Mouse (Mus musculus): ENCODE measurements at regions not wholly inside any gene's neighbourhood (a gene's known extent, or its start where the extent isn't known, plus 50 kb on each side); places are given as distances from the start of the nearest gene placed in this dataset.

DNA sequence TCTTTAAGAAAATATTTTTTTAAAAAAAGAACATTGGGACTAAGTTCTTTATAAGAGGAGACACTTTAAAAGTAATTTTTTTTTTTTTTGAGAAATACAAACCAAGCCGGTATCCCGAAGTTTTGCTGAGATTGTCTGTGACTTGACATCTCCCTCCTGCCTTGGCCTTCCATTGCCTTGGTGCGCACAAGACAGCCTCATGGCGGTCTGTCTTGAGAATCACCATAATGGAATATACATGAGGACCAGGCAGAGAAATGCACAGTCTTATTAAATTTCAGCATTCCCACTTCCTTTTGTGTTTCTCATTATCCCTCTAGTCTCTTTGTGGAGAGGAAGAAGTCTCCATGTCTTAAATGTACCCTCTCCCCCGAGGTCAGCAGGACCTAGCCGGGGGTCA, 244.7 kb upstream of the Tsc22d2 start:
- TF ChIP-seq GATA1 (IDR thresholded peaks at IDR 0.05; ENCODE audit: low read length) (no peak), TAL1 (IDR thresholded peaks at IDR 0.05; ENCODE audit: low read length) (no peak)
- Histone ChIP-seq H3K36me3 (ENCODE audit: control insufficient read depth) (no peaks in the 10 kb centered on the region), H3K9me3 (ENCODE audit: control insufficient read depth, low read length) (no peaks in the 10 kb centered on the region), H3K4me1 (ENCODE audit: control insufficient read depth) (no peaks in the 10 kb centered on the region), H3K27me3 (ENCODE audit: control insufficient read depth) (no peaks in the 10 kb centered on the region), H3K4me3 (replicated peaks) (no peak overlapping the region)

DNA sequence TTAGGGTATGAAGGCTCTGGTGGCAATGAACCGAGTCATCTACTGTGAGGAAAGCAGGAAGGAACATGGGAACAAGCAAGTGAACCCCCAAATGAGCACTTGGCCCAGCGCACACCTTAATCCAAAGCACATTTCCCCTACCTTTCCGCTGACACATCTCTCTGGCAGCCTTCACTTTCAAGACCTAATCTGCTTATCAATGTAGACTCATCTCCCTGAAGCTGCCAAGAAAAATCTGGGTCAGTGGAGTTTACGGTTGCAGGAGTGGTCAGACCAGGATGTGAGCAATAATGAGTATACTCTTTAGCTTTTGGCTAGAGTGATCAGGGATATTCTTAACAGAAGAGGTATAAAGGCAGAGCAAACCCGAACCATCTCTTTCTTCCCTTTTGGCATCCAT, 242.4 kb upstream of the Tsc22d2 start:
- no peaks in the 10 kb centered on the region for H3K27me3 ChIP-seq (ENCODE audit: control insufficient read depth)
- TF ChIP-seq TAL1 (IDR thresholded peaks at IDR 0.05; ENCODE audit: low read length): no peak
- no peaks in the 10 kb centered on the region for H3K36me3 ChIP-seq (ENCODE audit: control insufficient read depth)
- no peaks in the 10 kb centered on the region for H3K9me3 ChIP-seq (ENCODE audit: control insufficient read depth, low read length)
- no peaks in the 10 kb centered on the region for H3K4me1 ChIP-seq (ENCODE audit: control insufficient read depth)
- no peak overlapping the region for H3K4me3 ChIP-seq (replicated peaks)

DNA sequence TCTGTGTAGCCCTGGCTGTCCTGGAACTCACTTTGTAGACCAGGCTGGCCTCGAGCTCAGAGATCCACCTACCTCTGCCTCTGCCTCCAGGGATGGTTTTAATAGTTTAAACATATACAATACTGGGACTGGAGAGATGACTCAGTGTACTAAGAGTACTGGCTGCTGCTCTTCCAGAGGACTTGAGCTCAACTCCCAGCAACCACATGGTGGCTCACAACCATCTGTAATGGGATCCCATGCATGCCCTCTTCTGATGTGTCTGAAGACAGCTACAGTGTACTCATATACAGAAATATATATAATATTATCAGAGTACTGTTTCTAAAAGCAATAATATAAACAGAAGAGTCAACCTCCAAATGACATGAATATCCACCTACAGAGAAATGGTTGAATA, 240.7 kb upstream of the Tsc22d2 start:
- H3K4me3 ChIP-seq (replicated peaks): no peak overlapping the region
- no peaks in the 10 kb centered on the region for H3K27me3 ChIP-seq (ENCODE audit: control insufficient read depth)
- H3K9me3 ChIP-seq (ENCODE audit: control insufficient read depth, low read length): no peaks in the 10 kb centered on the region
- no peaks in the 10 kb centered on the region for H3K36me3 ChIP-seq (ENCODE audit: control insufficient read depth)
- TF ChIP-seq TAL1 (IDR thresholded peaks at IDR 0.05; ENCODE audit: low read length): no peak
- no peak for TF ChIP-seq GATA1 (IDR thresholded peaks at IDR 0.05; ENCODE audit: low read length)
- H3K4me1 ChIP-seq (ENCODE audit: control insufficient read depth): no peaks in the 10 kb centered on the region

DNA sequence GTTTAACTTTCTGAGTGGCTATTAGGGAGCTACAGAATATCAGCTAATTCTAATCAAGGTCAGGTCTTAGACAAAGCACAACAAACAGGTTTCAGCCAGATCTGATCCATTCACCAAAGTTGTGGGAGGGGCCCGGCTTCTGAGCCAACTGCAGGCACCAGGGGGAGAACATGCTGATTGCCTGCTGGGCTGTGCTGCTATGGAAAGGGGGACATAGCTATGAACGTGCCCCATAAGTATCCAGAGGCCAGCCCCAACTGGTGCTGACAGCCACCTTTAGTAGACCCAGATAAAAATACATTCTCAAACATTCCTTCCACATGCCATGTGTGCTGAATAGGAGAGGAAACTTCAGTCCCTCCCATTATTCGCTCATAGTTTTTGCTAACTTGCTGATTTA, 232.8 kb upstream of the Tsc22d2 start:
- H3K27me3 ChIP-seq (ENCODE audit: control insufficient read depth): no peaks in the 10 kb centered on the region
- no peak overlapping the region for H3K4me3 ChIP-seq (replicated peaks)
- H3K4me1 ChIP-seq (ENCODE audit: control insufficient read depth): no peaks in the 10 kb centered on the region
- H3K9me3 ChIP-seq (ENCODE audit: control insufficient read depth, low read length): no peaks in the 10 kb centered on the region
- TF ChIP-seq GATA1 (IDR thresholded peaks at IDR 0.05; ENCODE audit: low read length) (no peak), TAL1 (IDR thresholded peaks at IDR 0.05; ENCODE audit: low read length) (no peak)
- no peaks in the 10 kb centered on the region for H3K36me3 ChIP-seq (ENCODE audit: control insufficient read depth)

DNA sequence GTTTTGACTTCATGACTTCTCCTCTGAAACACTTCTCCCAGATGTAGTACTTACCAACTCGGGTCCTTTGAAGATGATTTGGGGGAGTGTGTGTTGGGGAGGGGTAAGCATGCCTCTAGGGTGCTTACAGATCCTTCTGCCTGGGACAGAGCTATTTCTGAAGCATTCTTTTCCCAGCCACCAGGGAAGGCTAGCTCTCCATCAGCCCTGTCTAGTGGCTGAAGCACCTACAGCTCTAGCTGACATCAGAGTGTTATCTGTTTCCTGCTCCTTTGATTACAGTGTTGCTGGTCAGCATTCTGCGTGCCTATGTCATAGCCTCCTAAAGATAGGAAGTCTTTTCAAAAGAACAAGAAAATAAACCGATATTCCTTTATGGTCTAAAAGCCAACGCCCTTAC, 232.2 kb upstream of the Tsc22d2 start:
- no peaks in the 10 kb centered on the region for H3K36me3 ChIP-seq (ENCODE audit: control insufficient read depth)

DNA sequence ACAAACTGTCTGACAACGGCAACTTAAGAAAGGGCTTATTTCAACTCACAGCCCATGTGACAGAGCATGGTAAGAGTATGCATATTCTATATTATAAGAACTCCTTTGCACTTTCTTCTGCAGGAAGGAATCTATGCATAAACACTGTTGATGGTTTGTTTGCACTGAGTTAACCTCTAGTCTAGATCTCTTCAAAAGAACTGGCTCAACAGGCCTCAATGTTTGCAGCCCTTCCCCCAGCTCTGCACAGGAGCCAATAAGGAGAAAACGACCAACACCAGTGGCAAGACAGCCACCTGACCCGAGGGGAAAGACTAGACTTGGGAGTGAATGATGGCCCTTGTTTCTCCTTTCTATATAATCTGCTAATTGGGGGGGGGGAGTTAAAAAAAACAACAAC, 231.2 kb upstream of the Tsc22d2 start:
- no peak for TF ChIP-seq TAL1 (IDR thresholded peaks at IDR 0.05; ENCODE audit: low read length)
- TF ChIP-seq GATA1 (IDR thresholded peaks at IDR 0.05; ENCODE audit: low read length): no peak
- H3K9me3 ChIP-seq (ENCODE audit: control insufficient read depth, low read length): no peaks in the 10 kb centered on the region
- H3K4me3 ChIP-seq (replicated peaks): no peak overlapping the region
- no peaks in the 10 kb centered on the region for H3K36me3 ChIP-seq (ENCODE audit: control insufficient read depth)
- no peaks in the 10 kb centered on the region for H3K4me1 ChIP-seq (ENCODE audit: control insufficient read depth)
- no peaks in the 10 kb centered on the region for H3K27me3 ChIP-seq (ENCODE audit: control insufficient read depth)

More for the DNA sequence above, 232.2 kb upstream of the Tsc22d2 start:
- Histone ChIP-seq H3K27me3 (ENCODE audit: control insufficient read depth) (no peaks in the 10 kb centered on the region), H3K4me1 (ENCODE audit: control insufficient read depth) (no peaks in the 10 kb centered on the region), H3K9me3 (ENCODE audit: control insufficient read depth, low read length) (no peaks in the 10 kb centered on the region), H3K4me3 (replicated peaks) (no peak overlapping the region)
- no peak for TF ChIP-seq GATA1 (IDR thresholded peaks at IDR 0.05; ENCODE audit: low read length)
- TF ChIP-seq TAL1 (IDR thresholded peaks at IDR 0.05; ENCODE audit: low read length): no peak

DNA sequence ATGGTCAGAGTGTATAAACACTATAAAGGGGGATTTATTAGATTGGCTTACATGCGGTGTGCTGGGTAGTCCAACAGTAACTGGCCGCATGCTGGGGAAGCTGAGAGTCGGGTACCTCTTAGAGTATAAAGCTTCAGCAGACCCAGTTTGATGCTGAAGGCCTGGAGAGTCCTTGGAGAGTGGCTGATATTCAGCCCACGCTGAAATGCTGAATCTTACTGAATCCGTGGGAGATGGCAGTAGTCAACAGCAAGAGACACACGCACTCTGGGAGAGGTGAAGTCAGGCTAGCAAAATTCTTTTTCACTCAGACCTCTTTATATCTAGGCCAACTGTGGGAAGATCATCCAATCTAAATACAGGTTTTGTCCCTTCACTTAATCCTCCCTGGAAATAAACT, 214.1 kb upstream of the Tsc22d2 start:
- no peaks in the 10 kb centered on the region for H3K27me3 ChIP-seq (ENCODE audit: control insufficient read depth)
- TF ChIP-seq GATA1 (IDR thresholded peaks at IDR 0.05; ENCODE audit: low read length) (no peak), TAL1 (IDR thresholded peaks at IDR 0.05; ENCODE audit: low read length) (no peak)
- H3K4me1 ChIP-seq (ENCODE audit: control insufficient read depth): no peaks in the 10 kb centered on the region
- H3K9me3 ChIP-seq (ENCODE audit: control insufficient read depth, low read length): no peaks in the 10 kb centered on the region
- no peaks in the 10 kb centered on the region for H3K36me3 ChIP-seq (ENCODE audit: control insufficient read depth)
- no peak overlapping the region for H3K4me3 ChIP-seq (replicated peaks)

DNA sequence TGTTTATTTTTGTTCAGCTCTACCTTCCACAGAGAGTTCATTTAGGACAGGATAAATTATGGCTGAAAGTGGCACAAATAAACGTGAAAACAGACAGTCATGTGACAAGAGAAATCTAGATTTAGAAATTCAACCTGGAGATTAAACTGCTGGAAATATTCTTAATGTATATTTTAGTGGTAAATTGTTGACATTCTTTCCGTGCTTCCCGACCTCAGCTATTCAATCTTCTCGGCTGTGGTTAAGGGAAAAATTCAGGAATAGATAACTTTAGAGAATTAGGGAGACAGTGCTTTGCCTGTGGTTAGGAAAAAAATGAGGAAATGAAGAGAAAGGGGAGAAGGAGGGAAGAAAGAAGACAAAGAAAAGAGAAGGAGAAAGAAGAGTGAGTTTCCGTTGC, 211.7 kb upstream of the Tsc22d2 start:
- no peak overlapping the region for H3K4me3 ChIP-seq (replicated peaks)
- H3K27me3 ChIP-seq (ENCODE audit: control insufficient read depth): no peaks in the 10 kb centered on the region
- no peaks in the 10 kb centered on the region for H3K36me3 ChIP-seq (ENCODE audit: control insufficient read depth)
- H3K4me1 ChIP-seq (ENCODE audit: control insufficient read depth): no peaks in the 10 kb centered on the region
- no peaks in the 10 kb centered on the region for H3K9me3 ChIP-seq (ENCODE audit: control insufficient read depth, low read length)
- TF ChIP-seq GATA1 (IDR thresholded peaks at IDR 0.05; ENCODE audit: low read length) (no peak), TAL1 (IDR thresholded peaks at IDR 0.05; ENCODE audit: low read length) (no peak)

DNA sequence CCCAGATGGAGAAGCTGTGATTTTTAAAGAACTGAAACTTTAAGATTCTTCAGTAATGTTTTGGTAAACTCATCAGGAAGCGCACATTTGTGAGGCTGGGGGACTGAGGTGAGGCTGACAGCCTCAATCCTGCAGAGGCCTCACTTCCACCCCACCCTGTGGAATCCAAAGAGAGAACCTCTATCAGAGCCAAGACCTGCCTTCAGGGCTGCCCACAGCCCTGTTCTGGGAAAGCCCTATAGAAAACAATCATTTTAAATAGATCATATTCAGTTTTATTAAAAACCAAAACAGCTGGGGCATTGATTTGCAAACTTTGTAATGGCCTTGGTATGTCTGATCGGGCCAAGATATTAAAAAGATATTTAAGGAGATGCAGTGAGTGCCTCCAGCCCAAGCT, 210.7 kb upstream of the Tsc22d2 start:
- Histone ChIP-seq H3K4me3 (replicated peaks) (no peak overlapping the region), H3K4me1 (ENCODE audit: control insufficient read depth) (no peaks in the 10 kb centered on the region), H3K36me3 (ENCODE audit: control insufficient read depth) (no peaks in the 10 kb centered on the region), H3K27me3 (ENCODE audit: control insufficient read depth) (no peaks in the 10 kb centered on the region), H3K9me3 (ENCODE audit: control insufficient read depth, low read length) (no peaks in the 10 kb centered on the region)
- TF ChIP-seq TAL1 (IDR thresholded peaks at IDR 0.05; ENCODE audit: low read length) (no peak), GATA1 (IDR thresholded peaks at IDR 0.05; ENCODE audit: low read length) (no peak)

DNA sequence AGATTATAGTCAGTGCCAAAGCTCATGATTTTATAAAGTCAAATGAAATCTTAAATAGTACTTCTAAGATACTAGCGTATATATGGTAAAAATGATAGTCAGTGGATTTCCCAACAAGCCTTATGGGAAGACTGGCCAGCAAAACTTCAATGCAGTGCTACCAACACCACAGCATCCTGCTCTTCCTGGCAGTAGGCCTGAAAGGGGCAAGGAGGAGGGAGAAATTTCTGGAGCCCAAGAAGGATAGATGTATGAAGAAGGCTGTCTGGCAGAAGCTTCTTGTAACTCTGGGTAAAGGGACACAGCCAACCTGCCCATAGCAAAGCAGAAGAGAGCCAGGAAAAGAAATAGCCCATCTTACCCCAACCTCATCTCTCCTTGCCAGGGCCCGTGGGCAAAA, 209.0 kb upstream of the Tsc22d2 start:
- no peaks in the 10 kb centered on the region for H3K9me3 ChIP-seq (ENCODE audit: control insufficient read depth, low read length)

More for the DNA sequence above, 209.0 kb upstream of the Tsc22d2 start:
- TF ChIP-seq GATA1 (IDR thresholded peaks at IDR 0.05; ENCODE audit: low read length) (no peak), TAL1 (IDR thresholded peaks at IDR 0.05; ENCODE audit: low read length) (no peak)
- Histone ChIP-seq H3K4me1 (ENCODE audit: control insufficient read depth) (no peaks in the 10 kb centered on the region), H3K4me3 (replicated peaks) (no peak overlapping the region), H3K36me3 (ENCODE audit: control insufficient read depth) (no peaks in the 10 kb centered on the region), H3K27me3 (ENCODE audit: control insufficient read depth) (no peaks in the 10 kb centered on the region)

All from erythroblast, embryonic 14.5 days (primary cell).